Mouse (Mus musculus) layer of hippocampus, adult 2 months (tissue): ENCODE measurements at regions not wholly inside any gene's neighbourhood (a gene's known extent, or its start where the extent isn't known, plus 50 kb on each side); places are given as distances from the start of the nearest gene placed in this dataset.
A peak's percentile ranks its signal among the peaks of the same experiment; 100 is the strongest.

Experiments
- DNase-seq, 2 experiments: peaks; one replicate each; pipeline ENCODE4 v3.0.0; 2022; ENCODE audit warnings: low spot score in 2 of 2
- H3K27ac ChIP-seq: fragments of 200-600 bp; 2 replicates; pipeline ENCODE4 v1.8.1; 2022
- H3K4me3 ChIP-seq: fragments of 200-600 bp; 2 replicates; pipeline ENCODE4 v1.8.1; 2022; ENCODE audit warnings: mild to moderate bottlenecking
- CTCF ChIP-seq: fragments of 200-600 bp; conservative IDR thresholded peaks from 2 replicates; pipeline ENCODE4 v1.8.1; 2022; ENCODE audit warnings: antibody characterized with exemption, mild to moderate bottlenecking, moderate library complexity

DNA sequence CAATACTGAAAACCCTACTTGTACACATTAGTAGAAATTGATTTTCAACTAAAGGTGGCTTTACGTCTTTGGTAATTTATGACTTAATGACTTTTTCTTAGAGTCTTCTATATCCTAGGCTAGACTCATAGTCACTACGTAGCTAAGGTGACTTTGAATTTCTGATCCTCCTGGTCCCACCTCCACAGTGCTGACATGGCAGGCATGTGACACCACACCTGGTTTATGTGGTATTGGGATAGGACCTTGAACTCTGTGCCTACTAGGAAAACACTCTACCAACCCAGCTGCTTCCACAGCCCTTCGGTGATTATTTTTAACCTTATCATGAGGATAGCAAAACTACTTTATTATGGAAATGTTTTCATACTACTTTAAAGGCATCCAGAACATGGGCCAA, 51.5 kb upstream of the D7Ertd443e start:
- no peak for DNase-seq
- no peak for TF ChIP-seq CTCF
- Histone ChIP-seq H3K4me3 (no peak overlapping the region), H3K27ac (no peak overlapping the region)

DNA sequence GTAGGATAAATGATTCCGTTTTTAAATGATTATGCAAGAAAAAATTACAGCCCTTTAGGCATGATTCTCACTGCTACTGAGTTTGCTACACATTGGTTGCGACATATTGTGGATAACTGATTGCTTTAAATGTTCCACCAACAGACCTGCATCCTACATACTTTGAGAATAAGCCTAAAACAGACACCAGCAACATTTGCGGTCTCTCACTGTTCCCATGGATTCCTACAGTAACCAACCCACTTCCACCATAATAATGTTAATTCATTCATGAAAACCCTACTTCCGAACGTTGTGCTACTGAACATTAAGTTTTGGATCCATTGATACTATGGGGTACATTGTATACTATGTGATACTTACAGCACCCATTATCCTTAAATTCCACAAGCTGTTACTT, 53.8 kb upstream of the D7Ertd443e start:
- TF ChIP-seq CTCF, result no peak
- Histone ChIP-seq H3K27ac (no peak overlapping the region), H3K4me3 (no peak overlapping the region)
- peak; percentile 18 to 51 for DNase-seq

DNA sequence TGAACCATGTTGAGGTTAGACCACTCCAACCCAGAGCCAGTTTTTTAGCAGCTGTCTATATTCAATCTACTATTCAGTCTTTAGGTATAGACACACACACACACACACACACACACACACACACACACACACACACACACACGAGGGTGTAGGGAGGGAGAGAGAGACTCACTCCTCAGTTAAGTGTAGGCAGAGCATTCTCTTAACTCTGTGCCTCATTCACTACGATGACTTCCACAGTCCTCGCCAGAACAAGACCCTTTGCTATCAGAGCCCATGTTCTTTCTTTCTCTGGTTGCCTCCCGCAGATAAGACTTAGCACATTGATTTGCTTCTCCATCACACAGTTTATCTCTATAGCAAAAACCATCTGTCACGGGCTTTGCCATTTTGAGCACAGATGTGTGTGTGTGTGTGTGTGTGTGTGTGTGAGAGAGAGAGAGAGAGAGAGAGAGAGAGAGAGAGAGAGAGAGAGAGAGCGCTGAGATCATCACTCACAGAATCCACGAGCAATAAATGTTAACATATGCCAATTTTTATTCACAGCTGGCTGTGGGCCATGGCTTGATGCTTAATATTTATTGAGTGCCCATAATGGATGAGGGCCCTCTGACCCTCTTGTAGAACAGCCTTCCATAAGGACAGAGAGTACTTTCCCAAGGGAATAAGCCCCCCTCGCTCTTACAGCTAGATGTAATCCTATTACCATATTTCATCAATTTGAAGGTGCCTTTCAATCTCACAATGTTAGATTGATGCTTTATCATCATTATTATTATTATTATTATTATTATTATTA, 59.7 kb upstream of the D7Ertd443e start:
- DNase-seq, result no peak
- Histone ChIP-seq H3K4me3 (no peak overlapping the region), H3K27ac (no peak overlapping the region)
- no peak for TF ChIP-seq CTCF

DNA sequence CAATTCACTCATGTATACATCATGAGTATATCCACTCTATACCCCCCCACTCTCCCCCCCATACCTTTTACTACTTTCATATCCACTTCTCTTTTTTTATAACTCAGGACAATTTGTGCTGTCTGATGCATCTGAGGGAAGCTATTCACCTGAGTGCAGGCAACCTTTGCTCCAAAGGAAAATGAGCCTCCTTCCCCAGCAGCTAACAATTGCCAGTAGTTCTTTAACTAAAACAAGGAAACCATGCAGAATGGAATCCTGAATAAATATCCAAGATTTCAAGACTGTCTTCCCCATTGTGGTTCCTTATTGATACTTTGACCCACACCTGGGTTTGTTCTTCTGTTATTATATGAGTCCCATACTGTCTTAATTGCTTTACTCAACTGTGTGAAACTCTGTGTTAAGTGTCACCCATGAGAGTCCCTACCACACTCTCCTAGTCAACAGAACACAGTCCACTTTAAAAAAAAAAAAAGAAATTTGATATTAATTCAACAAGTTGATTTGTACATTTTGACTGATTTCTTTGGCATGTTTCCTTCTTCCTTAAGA, 62.3 kb upstream of the D7Ertd443e start:
- Histone ChIP-seq H3K27ac (no peak overlapping the region), H3K4me3 (no peak overlapping the region)
- DNase-seq, result no peak
- no peak for TF ChIP-seq CTCF

DNA sequence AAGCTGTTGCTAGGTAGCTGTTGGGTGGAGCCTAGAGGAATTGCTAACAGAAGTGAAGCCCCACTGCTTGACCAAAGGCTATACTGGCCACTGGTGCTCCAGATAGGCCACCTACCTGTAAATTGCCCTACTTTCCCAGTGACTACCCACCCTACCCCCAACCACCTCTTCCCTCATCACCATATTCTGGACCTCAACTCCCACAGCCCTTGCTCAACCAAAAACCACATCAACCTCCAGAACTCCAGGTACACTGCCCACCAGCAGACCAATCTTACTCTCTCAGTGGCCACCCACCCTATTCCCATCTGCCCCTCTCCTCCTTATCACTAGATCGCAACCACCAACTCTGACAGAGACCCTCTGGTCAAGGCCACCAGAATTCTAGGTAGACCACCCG, 63.4 kb upstream of the D7Ertd443e start:
- H3K27ac ChIP-seq, result no peak overlapping the region
- no peak for DNase-seq
- no peak for TF ChIP-seq CTCF
- no peak overlapping the region for H3K4me3 ChIP-seq

DNA sequence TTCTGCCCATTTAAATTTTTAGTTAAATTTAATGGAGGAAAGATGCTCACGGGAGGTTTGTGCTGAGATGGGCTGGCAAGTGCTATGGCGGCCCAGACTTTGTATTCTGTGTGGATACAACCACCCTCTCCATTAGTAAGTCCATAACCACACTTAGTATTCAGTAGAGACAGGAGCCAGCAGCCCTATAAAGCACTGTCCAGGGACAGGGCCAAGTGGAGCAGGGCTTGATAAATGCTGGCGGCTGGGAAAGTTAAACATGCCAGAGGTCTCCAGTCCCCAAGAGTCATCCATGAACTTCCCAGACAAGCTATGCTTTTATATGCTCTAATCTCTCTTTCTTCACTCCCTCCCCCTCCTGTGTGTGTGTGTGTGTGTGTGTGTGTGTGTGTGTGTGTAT, 77.2 kb upstream of the D7Ertd443e start:
- no peak for DNase-seq
- no peak for TF ChIP-seq CTCF
- no peak overlapping the region for H3K4me3 ChIP-seq
- no peak overlapping the region for H3K27ac ChIP-seq

DNA sequence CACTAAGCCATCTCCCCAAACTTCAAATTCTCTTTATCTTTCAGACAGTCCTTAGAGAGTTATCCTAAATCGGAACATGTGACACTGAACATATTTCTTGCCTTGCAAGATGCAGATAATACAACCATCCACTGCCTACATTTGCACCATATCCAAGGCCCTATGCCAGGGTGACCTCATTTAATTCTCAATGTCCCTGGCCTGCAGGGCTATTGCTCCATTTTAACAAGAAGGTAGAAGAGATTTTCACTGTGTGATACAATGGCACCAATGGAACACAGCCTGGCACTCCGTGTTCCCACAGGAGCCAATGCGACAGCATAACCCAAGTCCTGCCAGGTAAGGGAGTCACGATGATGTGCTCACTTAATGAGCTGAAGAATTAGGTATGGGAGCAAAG, 77.9 kb upstream of the D7Ertd443e start:
- TF ChIP-seq CTCF, result no peak
- Histone ChIP-seq H3K4me3 (no peak overlapping the region), H3K27ac (no peak overlapping the region)
- no peak for DNase-seq

DNA sequence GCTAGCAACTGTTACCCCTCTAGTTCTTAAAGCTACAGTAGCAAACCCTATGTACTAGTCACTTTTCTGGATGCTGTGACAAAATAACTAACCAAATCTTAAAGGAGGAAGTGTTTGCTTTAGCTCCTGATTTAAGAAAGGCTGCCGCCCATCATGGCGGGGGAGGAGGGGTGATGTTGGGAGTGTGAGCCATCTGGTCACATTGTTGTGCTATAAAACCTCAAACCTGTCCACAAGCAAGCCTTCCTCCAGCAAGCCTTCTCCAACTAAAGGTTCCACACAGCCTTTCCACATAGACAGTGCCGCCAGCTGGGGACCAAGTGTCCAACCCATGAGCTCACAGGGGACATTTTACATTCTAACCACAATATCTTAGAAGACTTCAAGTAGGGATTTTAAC, 81.8 kb upstream of the D7Ertd443e start:
- no peak for DNase-seq
- no peak overlapping the region for H3K27ac ChIP-seq

DNA sequence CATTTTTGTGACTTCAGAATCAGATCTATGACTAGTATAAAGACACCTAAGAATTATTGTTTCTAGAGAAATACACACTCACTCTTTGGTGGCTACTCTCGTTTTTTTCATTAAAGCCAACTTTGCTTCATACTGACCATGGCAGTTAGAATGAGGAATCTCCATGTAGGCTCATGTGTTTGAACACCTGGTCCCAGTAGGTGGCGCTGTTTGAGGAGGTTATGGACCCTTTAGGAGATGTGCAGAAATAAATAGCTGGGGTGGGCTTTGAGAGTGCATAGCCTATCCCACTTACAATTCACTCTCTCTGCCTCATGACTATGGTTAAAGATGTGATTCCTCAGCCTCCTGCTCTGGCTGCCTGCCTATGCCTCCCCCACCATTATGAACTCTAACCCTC, 85.8 kb upstream of the D7Ertd443e start:
- peak; percentile 75 for TF ChIP-seq CTCF
- no peak overlapping the region for H3K4me3 ChIP-seq
- peak in 1 of 2 experiments; percentile 27 for DNase-seq
- no peak overlapping the region for H3K27ac ChIP-seq

More for the DNA sequence above, 81.8 kb upstream of the D7Ertd443e start:
- H3K4me3 ChIP-seq, result no peak overlapping the region
- TF ChIP-seq CTCF, result no peak

DNA sequence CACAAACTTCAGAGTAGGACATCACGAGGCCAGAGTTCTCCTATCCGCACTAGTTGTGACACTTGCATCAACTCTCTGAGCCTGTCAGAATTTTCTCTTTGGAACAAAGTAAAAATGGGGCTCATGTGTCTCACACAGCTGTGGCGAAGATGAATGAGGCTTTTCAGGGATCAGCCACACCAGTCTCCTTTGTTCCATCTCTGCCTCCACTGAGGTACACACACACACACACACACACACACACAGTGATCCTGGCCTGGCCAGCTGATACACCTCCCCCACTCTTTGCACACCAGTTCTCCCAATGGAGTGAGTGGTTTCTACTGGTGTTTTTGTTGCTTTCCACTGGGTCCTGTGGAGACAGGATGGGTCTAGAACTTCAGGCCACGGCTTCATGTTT, 105.9 kb upstream of the D7Ertd443e start:
- peak; percentile 12 to 20 for DNase-seq
- H3K4me3 ChIP-seq, result no peak overlapping the region

DNA sequence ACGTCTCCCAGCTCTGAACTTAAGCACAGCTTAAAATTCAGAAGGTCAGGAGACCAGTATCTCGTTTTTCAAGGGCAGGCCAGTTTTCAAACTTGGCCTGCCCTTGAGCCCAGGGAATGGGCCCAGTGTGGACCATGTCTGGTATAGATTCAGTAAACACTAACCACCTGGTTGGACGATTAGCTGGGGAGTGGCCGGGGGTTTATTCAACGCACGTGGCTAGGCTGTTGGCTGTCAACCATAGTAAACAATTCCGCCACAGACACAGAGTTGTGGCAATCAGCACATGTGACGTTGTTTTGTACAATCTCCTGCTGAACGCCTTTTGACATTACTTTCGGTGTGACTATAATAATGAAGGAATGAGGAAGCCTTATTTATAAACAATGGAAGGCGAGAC, 111.8 kb upstream of the D7Ertd443e start:
- no peak for DNase-seq
- peak overlapping the region; percentile 62 for H3K27ac ChIP-seq
- H3K4me3 ChIP-seq, result no peak overlapping the region
- TF ChIP-seq CTCF, result no peak

More for the DNA sequence above, 105.9 kb upstream of the D7Ertd443e start:
- H3K27ac ChIP-seq, result peak overlapping the region; percentile 67
- no peak for TF ChIP-seq CTCF

DNA sequence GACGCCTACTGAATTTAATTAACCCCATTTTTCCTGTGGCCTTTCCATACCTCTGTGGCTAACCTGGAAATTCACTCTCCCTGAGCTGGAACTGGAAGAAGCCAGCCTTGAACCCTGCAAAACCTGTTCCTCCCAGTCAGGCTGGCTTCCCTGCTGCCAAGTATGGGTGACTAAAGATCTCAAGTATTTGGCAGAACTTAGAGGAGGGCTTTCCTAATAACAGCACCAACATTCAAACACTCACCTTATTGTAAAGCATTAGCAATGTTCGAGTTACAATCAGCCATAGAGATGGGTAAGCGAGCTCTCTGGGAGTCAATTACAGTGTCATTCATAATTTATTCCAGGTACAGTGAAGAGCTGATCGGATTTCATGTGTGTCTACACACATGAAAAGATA, 112.4 kb upstream of the D7Ertd443e start:
- peak overlapping the region; percentile 30; the same call in 1 of the 2 replicates for H3K4me3 ChIP-seq
- DNase-seq, result no peak
- H3K27ac ChIP-seq, result peak overlapping the region; percentile 62
- no peak for TF ChIP-seq CTCF

DNA sequence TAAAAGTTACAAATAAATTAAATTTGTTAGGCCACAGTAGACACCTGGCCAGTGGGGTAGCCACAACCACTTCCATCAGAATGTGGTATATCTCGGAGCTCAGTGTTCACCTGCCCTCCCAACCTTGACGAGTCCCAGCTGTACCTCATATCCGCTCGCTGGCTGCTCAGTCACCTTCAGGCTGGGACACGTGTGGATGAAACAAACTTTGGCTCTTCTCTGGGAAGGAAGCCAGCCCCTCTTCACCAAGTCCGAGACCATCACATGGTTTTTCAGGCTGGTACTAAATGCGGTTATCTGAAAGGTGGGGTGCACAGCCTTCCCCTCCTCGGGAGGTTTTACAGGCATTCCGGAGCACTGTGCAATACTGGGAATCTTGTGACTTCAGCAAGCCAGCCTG, 113.3 kb upstream of the D7Ertd443e start:
- Histone ChIP-seq H3K27ac (peak overlapping the region; percentile 62), H3K4me3 (peak overlapping the region; percentile 30)
- DNase-seq, result no peak
- TF ChIP-seq CTCF, result no peak

DNA sequence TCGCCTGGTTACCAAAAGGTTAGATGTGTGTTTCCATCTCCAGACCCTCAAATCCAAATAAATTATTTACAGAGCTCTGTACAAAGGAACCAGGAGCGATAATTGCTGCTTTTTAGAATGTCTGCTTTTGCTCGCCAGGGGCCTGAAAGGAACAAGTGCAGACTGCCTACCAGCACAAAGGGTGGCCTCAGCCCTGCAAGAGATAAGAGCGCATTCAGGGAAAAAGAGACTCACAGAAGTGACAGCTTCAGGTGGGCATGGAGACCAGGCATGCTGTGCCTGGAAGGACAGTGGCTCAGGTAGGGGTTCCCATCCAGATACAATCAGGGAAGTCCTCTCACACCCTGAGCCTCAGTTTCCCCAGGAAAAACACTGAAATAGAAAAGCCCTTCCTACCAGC, 114.0 kb upstream of the D7Ertd443e start:
- Histone ChIP-seq H3K27ac (peak overlapping the region; percentile 62), H3K4me3 (no peak overlapping the region; the same call in 1 of the 2 replicates)
- DNase-seq, result no peak
- no peak for TF ChIP-seq CTCF
